Mouse (Mus musculus) midbrain, postnatal 0 days (tissue): ENCODE results near the gene Otud4. TPM values are rescaled to one million over a fixed set of nuclear protein-coding genes. Genes with fewer than 3 reads are reported as not detected.
"Not testable (repeated sequence)": the region's sequence is repeated elsewhere in the genome, so short reads cannot be mapped to it uniquely, and the experiment has no call there.

Experiments used
- ATAC-seq: fragments of 200-750 bp; cut with Nextera tagmentation; 2 replicates; pipeline ENCODE4 v1.8.0; 2017; ENCODE audit warnings: moderate number of reproducible peaks, mild to moderate bottlenecking, moderate TSS enrichment, moderate library complexity; ENCODE audit not compliant: low FRiP score
- DNase-seq: peaks from one replicate; pipeline ENCODE4 v3.0.0-alpha.2; 2015; ENCODE audit warnings: low spot score
- H3K27ac ChIP-seq: fragments of 300-500 bp; sonication (generic); 2 replicates; pipeline ENCODE4 v1.5.1; 2014; ENCODE audit warnings: low read depth, mild to moderate bottlenecking, low read length, mixed read lengths
- H3K27me3 ChIP-seq: fragments of 300-500 bp; sonication (generic); 2 replicates; pipeline ENCODE4 v1.6.1; 2014; ENCODE audit warnings: low read length, control low read depth, mixed read lengths; ENCODE audit not compliant: insufficient read depth
- H3K36me3 ChIP-seq: fragments of 300-500 bp; sonication (generic); 2 replicates; pipeline ENCODE4 v1.6.1; 2014; ENCODE audit warnings: low read length, control low read depth, mixed read lengths; ENCODE audit not compliant: insufficient read depth
- H3K4me1 ChIP-seq: fragments of 300-500 bp; sonication (generic); 2 replicates; pipeline ENCODE4 v1.6.1; 2014; ENCODE audit warnings: mild to moderate bottlenecking, control low read depth, antibody characterized with exemption, low read length, mixed read lengths; ENCODE audit not compliant: insufficient read depth
- H3K4me2 ChIP-seq: fragments of 300-500 bp; sonication (generic); 2 replicates; pipeline ENCODE4 v1.6.1; 2014; ENCODE audit warnings: low read depth, mild to moderate bottlenecking, low read length, mixed read lengths; ENCODE audit not compliant: poor library complexity, severe bottlenecking
- H3K4me3 ChIP-seq: fragments of 300-500 bp; sonication (generic); 2 replicates; pipeline ENCODE4 v1.5.1; 2014; ENCODE audit warnings: low read depth, mild to moderate bottlenecking, low read length, moderate library complexity
- H3K9ac ChIP-seq: fragments of 300-500 bp; sonication (generic); replicated peaks from 2 replicates; pipeline ENCODE4 v1.6.1; 2014; ENCODE audit warnings: mild to moderate bottlenecking, low read length, moderate library complexity, mixed read lengths; ENCODE audit not compliant: poor library complexity, severe bottlenecking
- H3K9me3 ChIP-seq: fragments of 300-500 bp; sonication (generic); 2 replicates; pipeline ENCODE4 v1.6.1; 2016; ENCODE audit warnings: low read length, control low read depth
- CTCF ChIP-seq: IDR thresholded peaks from 2 replicates; pipeline ENCODE4 v1.5.1; 2016; ENCODE audit warnings: antibody characterized with exemption, mild to moderate bottlenecking
- WGBS: fragments of 180-500 bp; shearing (Covaris S2); extraction: QIAGEN DNeasy Blood & Tissue Kit; methylation state at CpG from one replicate; pipeline ENCODE4 v1.1.7; 2014; 5-methylcytosine and 5-hydroxymethylcytosine counted together
- polyA plus RNA-seq: library from polyadenylated mRNA; unstranded; fragments of >200 nt; fragmentation: Nextera tagmentation; extraction: Ambion mirVana; gene quantifications from 2 replicates; pipeline ENCODE4 v1.2.1, GENCODE M21; 2015
- total RNA-seq: library from RNA; depleted of rRNA; stranded (reverse); fragments of >200 nt; gene quantifications from 2 replicates; pipeline ENCODE4 v1.2.3, GENCODE M21; 2014; rRNA removed

Otud4 gene
- total RNA-seq, result 24.3 and 35.3 TPM in 2 replicates
- 5.5 and 6.4 TPM in 2 replicates for polyA plus RNA-seq

DNA sequence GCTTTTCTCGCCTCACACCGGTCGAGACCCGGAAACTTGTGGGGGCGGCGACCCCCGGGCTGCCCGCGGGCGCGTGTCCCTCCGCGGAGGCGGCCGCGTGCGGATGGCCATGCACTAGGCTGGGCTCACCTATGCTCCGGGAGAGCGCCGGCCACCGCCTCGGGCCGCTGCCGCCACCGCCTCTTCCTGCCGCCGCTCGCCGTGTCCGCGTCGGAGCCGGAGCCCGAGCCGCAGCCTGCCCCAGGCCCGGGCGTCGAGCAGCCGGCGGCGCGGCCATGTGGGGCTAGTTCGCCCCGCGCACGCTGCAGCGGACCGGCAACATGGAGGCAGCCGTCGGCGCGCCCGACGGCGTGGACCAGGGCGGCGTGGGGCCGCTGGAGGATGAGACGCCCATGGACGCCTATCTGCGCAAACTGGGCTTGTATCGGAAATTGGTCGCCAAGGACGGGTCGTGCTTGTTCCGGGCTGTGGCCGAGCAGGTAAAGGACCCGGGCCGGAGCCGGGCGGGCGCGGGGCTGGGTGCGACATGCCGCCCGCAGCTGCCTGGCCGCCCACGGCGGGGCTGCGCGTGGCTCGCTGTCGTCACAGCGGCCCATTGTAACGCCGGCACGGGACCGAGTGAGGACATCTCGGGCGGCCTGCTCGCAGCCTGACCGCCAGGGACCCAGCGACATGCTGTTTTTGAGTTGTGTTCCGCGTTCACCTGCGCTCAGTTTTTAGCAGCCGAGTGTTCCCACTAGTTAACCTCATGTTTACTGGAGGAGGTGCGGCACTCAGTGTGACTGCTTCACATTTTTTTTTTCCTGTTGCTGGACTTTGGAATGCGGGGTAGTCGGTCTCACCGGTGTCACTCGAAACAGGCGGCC is at the start of gene Otud4:
TSS of gene Otud4 (plus strand) at position 33 of the 866 bp plus-strand sequence.
- peak within 1 kb of the TSS; percentile 72 for H3K4me2 ChIP-seq
- no peaks in the 10 kb centered on the region for H3K36me3 ChIP-seq
- peak; percentile 69 for ATAC-seq
- peak within 1 kb of the TSS; percentile 88 for H3K4me3 ChIP-seq
- DNase-seq, result peak; percentile 46
- TF ChIP-seq CTCF, result 0 out of 2 replicates have a peak, but pooled peaks have one; percentile 23
- peaks cover 7% of the 10 kb centered on the region; the same call in 1 of the 2 replicates for H3K4me1 ChIP-seq
- no peaks in the 10 kb centered on the region for H3K9me3 ChIP-seq
- H3K9ac ChIP-seq, result peak within 1 kb of the TSS; percentile 84
- no peaks in the 10 kb centered on the region for H3K27me3 ChIP-seq
- under 1% methylated on average over 75 of the region's 103 CpGs for WGBS
- peak within 1 kb of the TSS; percentile 91 for H3K27ac ChIP-seq

DNA sequence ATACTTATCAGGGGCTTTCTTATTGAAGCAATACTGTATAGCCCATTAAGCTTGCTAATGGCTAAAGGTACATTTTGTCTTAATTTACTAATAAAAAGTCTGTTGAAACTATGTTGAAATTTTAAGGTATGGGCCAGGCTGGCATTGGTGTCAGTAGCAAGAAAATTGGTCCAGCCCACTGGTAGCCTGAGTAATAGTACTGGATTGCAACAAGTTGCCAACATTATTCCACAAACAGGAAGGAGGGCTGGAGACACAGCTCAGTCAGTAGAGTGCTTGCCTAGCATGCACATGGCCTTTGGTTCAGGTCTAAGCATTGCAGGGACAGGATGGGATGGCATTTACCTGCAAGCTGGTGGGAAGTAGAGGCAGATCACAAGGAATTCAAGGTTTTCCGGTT is 38.5 kb upstream of the Otud4 start:
- Histone ChIP-seq H3K27me3 (no peaks in the 10 kb centered on the region), H3K9ac (no peak overlapping the region), H3K36me3 (no peaks in the 10 kb centered on the region), H3K4me1 (no peaks in the 10 kb centered on the region), H3K27ac (no peak overlapping the region), H3K4me2 (no peak overlapping the region), H3K9me3 (no peaks in the 10 kb centered on the region), H3K4me3 (no peak overlapping the region)
- no peak for DNase-seq
- ATAC-seq, result no peak
- no peak for TF ChIP-seq CTCF
- 96% methylated on average over 1 of the region's 1 CpGs for WGBS

DNA sequence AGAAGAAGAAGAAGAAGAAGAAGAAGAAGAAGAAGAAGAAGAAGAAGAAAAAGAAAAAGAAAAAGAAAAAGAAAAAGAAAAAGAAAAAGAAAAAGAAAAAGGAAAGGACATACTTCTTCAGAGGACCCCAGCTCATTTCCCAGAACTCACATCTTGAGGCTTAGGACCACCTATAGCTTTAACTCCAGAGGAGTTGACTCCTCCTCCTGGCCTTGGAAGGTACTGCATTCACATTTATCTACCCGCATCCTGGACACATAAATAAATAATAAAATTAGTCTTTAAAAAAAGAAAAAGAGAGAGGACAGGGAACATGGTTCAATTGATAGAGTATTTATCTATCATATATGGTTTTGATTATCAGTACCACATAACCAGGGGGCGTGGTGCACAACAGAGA is 36.2 kb upstream of the Otud4 start:
- TF ChIP-seq CTCF, result peak; percentile 58
- H3K27me3 ChIP-seq, H3K27ac ChIP-seq, H3K36me3 ChIP-seq, H3K9me3 ChIP-seq, H3K4me3 ChIP-seq, H3K4me2 ChIP-seq, H3K9ac ChIP-seq, H3K4me1 ChIP-seq, ATAC-seq: not testable (repeated sequence)
- DNase-seq, result peak; percentile 42
- WGBS, result 42% methylated on average over 2 of the region's 2 CpGs

DNA sequence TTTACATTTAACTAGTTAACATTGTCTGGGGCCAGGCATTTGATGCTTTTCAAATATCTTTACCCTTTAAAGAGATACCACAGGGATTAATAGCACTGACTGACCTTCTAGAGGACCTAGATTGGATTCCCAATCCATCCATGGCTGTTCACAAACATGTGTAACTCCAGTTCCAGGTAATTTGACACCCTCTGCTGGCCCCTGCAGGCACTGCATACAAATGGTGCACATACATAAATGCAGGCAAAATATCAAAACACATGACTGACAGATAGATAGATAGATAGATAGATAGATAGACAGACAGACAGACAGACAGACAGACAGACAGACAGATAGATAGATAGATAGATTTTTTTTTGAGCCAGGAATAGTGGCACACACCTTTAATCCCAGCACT is 33.2 kb upstream of the Otud4 start:
- H3K27me3 ChIP-seq, result no peaks in the 10 kb centered on the region
- H3K4me1 ChIP-seq, result no peaks in the 10 kb centered on the region
- TF ChIP-seq CTCF, result no peak; the same call in 1 of the 2 replicates
- H3K9ac ChIP-seq, result no peak overlapping the region
- no peaks in the 10 kb centered on the region for H3K36me3 ChIP-seq
- H3K4me2 ChIP-seq, result no peak overlapping the region
- H3K4me3 ChIP-seq, result no peak overlapping the region
- DNase-seq (no peak), ATAC-seq (no peak)
- no peak overlapping the region for H3K27ac ChIP-seq
- H3K9me3 ChIP-seq, result no peaks in the 10 kb centered on the region

DNA sequence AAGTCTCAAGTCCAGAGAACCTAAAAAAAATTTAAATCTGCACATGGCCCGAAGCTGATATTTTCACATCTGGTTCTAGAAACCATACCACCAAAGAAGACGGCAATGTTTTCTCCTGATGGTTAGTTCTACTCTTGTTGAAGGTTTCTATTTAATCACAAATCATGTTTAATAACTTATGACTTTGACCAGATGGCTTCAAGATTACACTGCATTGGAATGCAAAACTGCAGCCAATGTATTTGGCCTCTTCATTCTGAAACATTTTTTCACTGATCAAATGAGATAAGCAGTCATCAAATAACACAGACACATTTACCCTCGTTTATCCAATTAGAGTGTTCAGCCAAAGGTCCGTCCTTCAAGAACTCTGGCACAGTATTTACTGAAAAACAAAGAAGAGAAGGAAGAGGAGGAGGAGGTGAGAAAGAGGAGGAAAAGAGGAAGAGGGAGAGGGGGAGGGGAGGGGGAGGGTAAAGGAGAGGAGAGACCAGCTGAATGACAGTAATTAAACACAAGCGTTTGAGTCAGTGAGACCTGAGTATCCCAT is 32.6 kb upstream of the Otud4 start:
- no peak for DNase-seq
- no peak overlapping the region for H3K4me3 ChIP-seq
- no peaks in the 10 kb centered on the region for H3K9me3 ChIP-seq
- 90% methylated on average over 5 of the region's 5 CpGs for WGBS
- H3K27me3 ChIP-seq, result no peaks in the 10 kb centered on the region
- H3K9ac ChIP-seq, result no peak overlapping the region
- H3K4me2 ChIP-seq, result no peak overlapping the region
- ATAC-seq, result no peak
- H3K4me1 ChIP-seq, result no peaks in the 10 kb centered on the region
- H3K27ac ChIP-seq, result no peak overlapping the region
- H3K36me3 ChIP-seq, result no peaks in the 10 kb centered on the region
- no peak for TF ChIP-seq CTCF

DNA sequence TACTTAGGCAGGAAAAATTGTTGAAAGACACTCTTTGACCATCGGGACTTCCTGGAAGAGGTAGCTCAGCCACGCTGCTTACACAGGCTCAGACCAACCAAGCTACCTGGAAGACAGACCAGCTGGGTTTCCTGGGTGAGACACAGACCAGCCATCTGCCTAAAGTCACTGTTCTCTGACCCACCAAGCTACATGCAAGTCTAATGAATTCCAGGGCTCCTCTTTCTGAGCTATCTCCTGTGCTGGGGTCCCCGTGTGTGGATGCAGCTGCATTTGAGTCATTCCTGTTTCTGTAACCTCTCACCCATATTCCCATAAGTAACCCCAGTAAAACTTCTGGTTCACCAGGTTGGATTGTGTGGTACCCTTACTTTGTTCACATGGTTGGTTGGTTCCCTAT is 30.7 kb upstream of the Otud4 start:
- H3K4me1 ChIP-seq, result no peaks in the 10 kb centered on the region
- H3K4me3 ChIP-seq, result no peak overlapping the region
- no peak for ATAC-seq
- no peak overlapping the region for H3K4me2 ChIP-seq
- TF ChIP-seq CTCF, result no peak
- no peaks in the 10 kb centered on the region for H3K9me3 ChIP-seq
- WGBS, result 85% methylated on average over 3 of the region's 3 CpGs
- no peak overlapping the region for H3K9ac ChIP-seq
- no peaks in the 10 kb centered on the region for H3K27me3 ChIP-seq
- H3K36me3 ChIP-seq, result no peaks in the 10 kb centered on the region
- no peak for DNase-seq
- H3K27ac ChIP-seq, result no peak overlapping the region
